Mouse (Mus musculus) myocyte (in vitro differentiated cells): ENCODE data around the gene Stoml3. TPM values are rescaled to one million over a fixed set of nuclear protein-coding genes. Genes with fewer than 3 reads are reported as not detected.

Source experiments
- H3K27me3 ChIP-seq: one replicate; pipeline ENCODE4 v1.6.1; 2011; ENCODE audit not compliant: control insufficient read depth, insufficient read depth, insufficient read length
- H3K36me3 ChIP-seq: one replicate; pipeline ENCODE4 v1.6.1; 2011; ENCODE audit not compliant: control insufficient read depth, insufficient read depth
- H3K4me2 ChIP-seq: one replicate; pipeline ENCODE4 v1.6.1; 2011; ENCODE audit warnings: low read depth, control low read depth
- H3K4me3 ChIP-seq: one replicate; pipeline ENCODE4 v1.5.1; 2011; ENCODE audit warnings: mild to moderate bottlenecking, control low read depth, moderate library complexity
- H3K79me2 ChIP-seq: one replicate; pipeline ENCODE4 v1.6.1; 2011; ENCODE audit not compliant: control insufficient read depth, insufficient read depth
- H3ac ChIP-seq: one replicate; pipeline ENCODE4 v1.6.1; 2011; ENCODE audit not compliant: control insufficient read depth, insufficient read length
- CEBPB ChIP-seq: IDR thresholded peaks from 2 replicates; pipeline ENCODE4 v1.6.1; 2011; ENCODE audit warnings: mild to moderate bottlenecking, moderate library complexity; ENCODE audit not compliant: poor library complexity, insufficient read depth, severe bottlenecking
- E2F4 ChIP-seq: IDR thresholded peaks from one replicate; pipeline ENCODE4 v1.6.1; 2011; ENCODE audit warnings: mild to moderate bottlenecking, control low read depth, moderate library complexity; ENCODE audit not compliant: insufficient read depth
- MAX ChIP-seq: IDR thresholded peaks from one replicate; pipeline ENCODE4 v1.6.1; 2011; ENCODE audit warnings: low read depth, mild to moderate bottlenecking, control low read depth
- MYOD1 ChIP-seq, 3 experiments: IDR thresholded peaks; one replicate each; pipeline ENCODE4 v1.6.1; 2011; ENCODE audit warnings: control low read depth in 2 of 3, low read depth in 2 of 3, mild to moderate bottlenecking in 2 of 3, moderate library complexity in 1 of 3; ENCODE audit not compliant: insufficient read length in 2 of 3, control insufficient read depth in 1 of 3
- MYOG ChIP-seq, 3 experiments: IDR thresholded peaks; one replicate each; pipeline ENCODE4 v1.6.1; 2011; ENCODE audit warnings: control low read depth in 2 of 3, low read depth in 2 of 3, mild to moderate bottlenecking in 2 of 3; ENCODE audit not compliant: insufficient read length in 2 of 3, control insufficient read depth in 1 of 3, insufficient read depth in 1 of 3
- POLR2A ChIP-seq: IDR thresholded peaks from one replicate; pipeline ENCODE4 v1.6.1; 2011; ENCODE audit warnings: low read depth, mild to moderate bottlenecking, control low read depth, moderate library complexity; ENCODE audit not compliant: insufficient read length
- POLR2AphosphoS2 ChIP-seq: IDR thresholded peaks from one replicate; pipeline ENCODE4 v1.6.1; 2011; ENCODE audit warnings: low read depth, control low read depth; ENCODE audit not compliant: insufficient read length
- REST ChIP-seq: IDR thresholded peaks from one replicate; pipeline ENCODE4 v1.6.1; 2011; ENCODE audit warnings: mild to moderate bottlenecking, control low read depth, moderate library complexity; ENCODE audit not compliant: insufficient read depth, insufficient read length
- SRF ChIP-seq: IDR thresholded peaks from one replicate; pipeline ENCODE4 v1.6.1; 2011; ENCODE audit warnings: low read depth; ENCODE audit not compliant: control insufficient read depth, insufficient read length
- TCF12 ChIP-seq: IDR thresholded peaks from one replicate; pipeline ENCODE4 v1.6.1; 2011; ENCODE audit warnings: mild to moderate bottlenecking, control low read depth; ENCODE audit not compliant: poor library complexity, insufficient read depth, severe bottlenecking
- TCF3 ChIP-seq: IDR thresholded peaks from one replicate; pipeline ENCODE4 v1.6.1; 2011; ENCODE audit warnings: low read depth, control low read depth; ENCODE audit not compliant: insufficient read length
- USF1 ChIP-seq: IDR thresholded peaks from one replicate; pipeline ENCODE4 v1.6.1; 2011; ENCODE audit warnings: low read depth, mild to moderate bottlenecking, control low read depth, moderate library complexity
- polyA plus RNA-seq: library from polyadenylated mRNA; unstranded; fragments of >200 nt; fragmentation: generic; extraction: Trizol; gene quantifications from one replicate; pipeline ENCODE4 v1.2.1, GENCODE M21; 2012; ENCODE audit warnings: missing spikeins

Stoml3 gene
- polyA plus RNA-seq, 1 experiment, result not detected

- no peak for TF ChIP-seq TCF12
- no peak for TF ChIP-seq POLR2AphosphoS2
- TF ChIP-seq SRF, result no peak
- no peak for TF ChIP-seq POLR2A
- Histone ChIP-seq H3K27me3 (no peaks in the 10 kb centered on the region), H3K36me3 (no peaks in the 10 kb centered on the region), H3K4me2 (peak overlapping the region; percentile 89), H3ac (no peak overlapping the region), H3K4me3 (peak overlapping the region; percentile 93), H3K79me2 (peaks cover 81% of the 10 kb centered on the region)
These were observed 23.1 kb upstream of the Stoml3 start for GRCm38 (mm10) chr3:53465330-53465729.

DNA sequence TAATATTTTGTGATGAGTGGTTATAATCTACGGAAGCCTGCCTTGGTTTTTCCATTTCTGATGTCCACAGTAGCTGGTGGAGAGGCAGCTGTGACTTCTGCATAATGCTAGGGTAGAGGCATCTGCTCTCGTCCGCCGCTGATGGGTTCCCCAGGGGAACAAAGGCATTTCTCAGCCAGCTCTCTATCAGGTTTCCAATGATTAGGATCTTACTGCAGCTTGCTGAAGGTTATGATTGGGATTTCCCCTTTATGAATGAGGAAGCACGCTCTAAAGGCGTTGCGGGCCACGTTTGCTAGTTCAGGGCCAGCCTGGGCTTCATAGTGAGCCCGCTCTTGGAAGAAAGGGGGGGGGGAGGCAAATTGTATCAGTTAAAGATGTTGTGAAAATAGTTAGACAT lies 22.0 kb upstream of the Stoml3 start:
- Histone ChIP-seq H3ac (no peak overlapping the region), H3K4me3 (no peak overlapping the region), H3K27me3 (no peaks in the 10 kb centered on the region), H3K4me2 (no peak overlapping the region), H3K79me2 (peaks cover 79% of the 10 kb centered on the region), H3K36me3 (no peaks in the 10 kb centered on the region)
- TF ChIP-seq REST (no peak), MYOD1 (IDR thresholded peaks at IDR 0.05; ENCODE audit: control insufficient read depth in 1 of 3, insufficient read length in 2 of 3, low read depth in 2 of 3) (no peak), MAX (no peak), E2F4 (no peak), POLR2AphosphoS2 (no peak), TCF3 (no peak), SRF (no peak), USF1 (no peak), MYOG (IDR thresholded peaks at IDR 0.05; ENCODE audit: control insufficient read depth in 1 of 3, insufficient read depth in 1 of 3, insufficient read length in 2 of 3, low read depth in 2 of 3) (no peak)

- Histone ChIP-seq H3K27me3 (no peaks in the 10 kb centered on the region), H3K4me3 (no peak overlapping the region), H3K4me2 (no peak overlapping the region), H3ac (no peak overlapping the region), H3K36me3 (no peaks in the 10 kb centered on the region), H3K79me2 (peaks cover 71% of the 10 kb centered on the region)
- TF ChIP-seq MAX, result no peak
- no peak for TF ChIP-seq E2F4
- no peak for TF ChIP-seq POLR2A
- no peak for TF ChIP-seq REST
- TF ChIP-seq TCF3, result no peak
- TF ChIP-seq MYOG (IDR thresholded peaks at IDR 0.05; ENCODE audit: control insufficient read depth in 1 of 3, insufficient read depth in 1 of 3, insufficient read length in 2 of 3, low read depth in 2 of 3), result no peak
- no peak for TF ChIP-seq TCF12
- no peak for TF ChIP-seq SRF
- no peak for TF ChIP-seq MYOD1 (IDR thresholded peaks at IDR 0.05; ENCODE audit: control insufficient read depth in 1 of 3, insufficient read length in 2 of 3, low read depth in 2 of 3)
- no peak for TF ChIP-seq CEBPB
- TF ChIP-seq USF1, result no peak
- TF ChIP-seq POLR2AphosphoS2, result no peak
These were observed 21.1 kb upstream of the Stoml3 start for GRCm38 (mm10) chr3:53467356-53467755.

DNA sequence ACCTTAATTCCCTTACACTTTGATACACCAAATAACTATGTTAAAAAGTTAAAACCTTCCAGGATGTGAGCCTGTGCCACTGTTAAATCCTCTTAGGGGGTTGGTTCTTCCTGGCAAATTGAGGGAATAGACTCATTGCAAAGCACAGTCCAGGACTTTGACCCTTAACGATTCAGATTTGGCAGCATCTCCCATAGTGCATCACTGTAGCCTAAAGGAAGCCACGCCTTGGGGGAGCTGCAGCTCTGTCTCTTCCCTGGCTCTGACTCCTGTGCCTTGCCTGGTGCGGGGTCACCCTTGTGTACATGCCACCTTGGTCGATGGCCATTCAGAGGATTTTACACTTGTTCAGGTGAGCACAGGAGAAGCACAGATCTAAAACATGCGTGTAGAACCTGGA lies 18.8 kb upstream of the Stoml3 start:
- TF ChIP-seq E2F4 (no peak), MYOG (IDR thresholded peaks at IDR 0.05; ENCODE audit: control insufficient read depth in 1 of 3, insufficient read depth in 1 of 3, insufficient read length in 2 of 3, low read depth in 2 of 3) (no peak), POLR2AphosphoS2 (no peak), MAX (no peak), POLR2A (no peak), REST (no peak), SRF (no peak)
- H3K36me3 ChIP-seq, result peaks cover 16% of the 10 kb centered on the region

DNA sequence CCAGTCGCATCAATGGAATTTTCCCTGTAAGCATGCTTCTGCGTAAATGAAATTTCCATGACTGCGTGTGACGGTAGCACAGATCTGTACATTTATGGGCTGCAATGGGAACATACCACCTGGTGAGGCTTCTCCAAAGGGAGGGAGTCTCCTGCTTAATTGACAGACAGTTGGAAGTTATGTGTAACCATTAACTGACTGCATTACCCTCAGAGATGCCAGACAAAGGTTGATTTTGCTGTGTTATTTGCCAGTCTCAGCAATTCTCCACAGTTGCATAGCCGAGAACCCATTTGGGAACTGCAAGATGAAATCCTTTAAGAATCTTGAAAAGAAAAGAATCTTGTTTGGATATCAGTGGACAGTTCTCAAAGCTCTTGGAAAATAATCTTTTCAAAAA lies 16.4 kb upstream of the Stoml3 start:
- H3K79me2 ChIP-seq, result peaks cover 29% of the 10 kb centered on the region
- H3ac ChIP-seq, result no peak overlapping the region
- H3K27me3 ChIP-seq, result no peaks in the 10 kb centered on the region
- H3K4me2 ChIP-seq, result no peak overlapping the region
- TF ChIP-seq MAX, result no peak
- TF ChIP-seq TCF3, result no peak
- no peak for TF ChIP-seq MYOG (IDR thresholded peaks at IDR 0.05; ENCODE audit: control insufficient read depth in 1 of 3, insufficient read depth in 1 of 3, insufficient read length in 2 of 3, low read depth in 2 of 3)
- no peak for TF ChIP-seq SRF
- no peak for TF ChIP-seq CEBPB
- TF ChIP-seq POLR2AphosphoS2, result no peak
- TF ChIP-seq POLR2A, result no peak
- TF ChIP-seq REST, result no peak
- no peak for TF ChIP-seq MYOD1 (IDR thresholded peaks at IDR 0.05; ENCODE audit: control insufficient read depth in 1 of 3, insufficient read length in 2 of 3, low read depth in 2 of 3)
- H3K36me3 ChIP-seq, result peaks cover 30% of the 10 kb centered on the region
- no peak overlapping the region for H3K4me3 ChIP-seq

More for the DNA sequence above, 18.8 kb upstream of the Stoml3 start:
- Histone ChIP-seq H3K27me3 (no peaks in the 10 kb centered on the region), H3K79me2 (peaks cover 54% of the 10 kb centered on the region), H3K4me2 (no peak overlapping the region), H3ac (no peak overlapping the region), H3K4me3 (no peak overlapping the region)

- no peaks in the 10 kb centered on the region for H3K27me3 ChIP-seq
- H3K79me2 ChIP-seq, result peaks cover 8% of the 10 kb centered on the region
- TF ChIP-seq CEBPB (no peak), POLR2AphosphoS2 (no peak), MAX (no peak), TCF3 (no peak), SRF (no peak), POLR2A (no peak), MYOD1 (IDR thresholded peaks at IDR 0.05; ENCODE audit: control insufficient read depth in 1 of 3, insufficient read length in 2 of 3, low read depth in 2 of 3) (no peak)
- H3K4me2 ChIP-seq, result no peak overlapping the region
- no peak overlapping the region for H3ac ChIP-seq
- H3K4me3 ChIP-seq, result no peak overlapping the region
- peaks cover 30% of the 10 kb centered on the region for H3K36me3 ChIP-seq
These were observed 14.3 kb upstream of the Stoml3 start for GRCm38 (mm10) chr3:53474179-53474578.
